In the genomic region with DNA sequence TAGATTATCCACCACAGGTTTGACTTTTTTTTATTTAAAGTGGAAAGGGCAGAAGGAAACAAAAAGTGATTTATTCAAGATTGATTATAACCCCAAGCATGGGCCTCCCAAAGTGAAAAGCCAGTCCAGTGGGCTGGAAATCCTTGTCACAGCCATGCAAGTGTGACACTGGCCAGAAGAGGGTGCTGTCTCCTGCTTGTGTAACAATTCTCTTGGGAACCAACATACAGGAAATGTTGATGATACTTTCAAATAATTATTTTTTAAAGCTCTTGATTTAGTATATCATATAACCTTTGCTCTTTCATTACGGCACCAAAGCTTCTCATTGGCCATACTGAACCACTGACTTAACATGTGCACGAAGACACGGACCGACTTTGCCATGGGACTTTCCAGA, we compare ENCODE assay signal across 1 mouse cellular context.
TF ChIP-seq lines count a peak whose summit lies in the region.

No protein-coding gene starts in this region.

TF ChIP-seq in CH12.LX, 34 proteins besides CTCF, POLR2A, EP300 and RAD21 (continued from another document):
- TF ChIP-seq MYC (IDR thresholded peaks at IDR 0.05; ENCODE audit: low read depth, low read length), result peak; percentile 50; the same call in 1 of the 2 replicates
